Mouse (Mus musculus): ENCODE measurements at regions not wholly inside any gene's neighbourhood (a gene's known extent, or its start where the extent isn't known, plus 50 kb on each side); places are given as distances from the start of the nearest gene placed in this dataset.

DNA sequence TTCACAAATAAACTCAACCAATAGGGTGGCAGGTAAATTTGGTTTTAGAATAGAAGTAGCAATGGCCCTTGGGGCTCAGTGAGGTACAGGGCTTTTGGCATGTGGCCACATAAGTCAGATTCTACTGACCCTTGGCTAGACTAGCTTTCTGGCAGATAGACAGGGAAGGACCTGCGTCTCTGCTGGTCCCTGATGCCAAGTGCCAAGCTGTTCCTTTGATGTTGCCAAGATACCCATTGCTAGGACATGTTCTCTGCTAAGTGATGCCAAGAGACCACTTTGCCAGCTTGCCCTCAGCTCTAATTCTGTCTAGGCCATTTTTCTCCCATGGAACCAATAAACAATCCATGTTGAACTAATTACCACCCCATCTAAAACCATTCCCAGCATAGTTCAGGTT is 110.5 kb upstream of the Adcy1 start:
- DNase-seq (ENCODE audit: low spot score): no peak
- H3K9me3 ChIP-seq (ENCODE audit: control insufficient read depth, low read length): no peaks in the 10 kb centered on the region
- H3K27me3 ChIP-seq (ENCODE audit: control insufficient read depth, insufficient read depth, low read length): no peaks in the 10 kb centered on the region
- no peaks in the 10 kb centered on the region for H3K36me3 ChIP-seq (ENCODE audit: control insufficient read depth, insufficient read depth, low read length)
- no peak overlapping the region for H3K9ac ChIP-seq (ENCODE audit: low read depth, low read length)
- no peak overlapping the region for H3K4me2 ChIP-seq (replicated peaks; ENCODE audit: low read depth, low read length)
- 83% methylated on average over 1 of the region's 1 CpGs for WGBS
- H3K4me1 ChIP-seq (replicated peaks; ENCODE audit: control insufficient read depth, insufficient read depth, low read length): no peaks in the 10 kb centered on the region
- H3K27ac ChIP-seq (ENCODE audit: low read depth, low read length): no peak overlapping the region
- no peak for ATAC-seq (ENCODE audit: low FRiP score)
- no peak overlapping the region for H3K4me3 ChIP-seq (ENCODE audit: low read depth, low read length)

DNA sequence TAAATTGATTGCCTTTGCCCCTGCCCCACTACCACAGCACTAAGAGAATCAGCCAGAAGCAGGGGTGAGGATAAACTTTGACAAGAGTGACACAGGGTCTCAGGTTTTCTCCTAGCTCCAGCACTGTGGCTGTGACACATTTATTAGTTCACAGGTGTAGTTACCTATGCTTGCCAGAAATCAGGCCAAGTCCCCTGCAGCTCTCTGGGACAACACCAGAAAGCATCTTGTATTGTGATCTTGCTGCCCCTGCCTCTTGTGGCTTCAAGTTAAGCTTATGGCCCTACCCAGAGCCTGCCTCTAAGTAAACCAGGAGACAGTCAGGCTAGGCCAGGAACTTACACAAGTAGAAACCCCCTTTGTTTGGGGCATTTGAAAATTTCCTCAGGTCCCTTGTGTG is 111.9 kb upstream of the Adcy1 start:
- no peaks in the 10 kb centered on the region for H3K9me3 ChIP-seq (ENCODE audit: control insufficient read depth, low read length)
- no peak overlapping the region for H3K4me3 ChIP-seq (ENCODE audit: low read depth, low read length)
- no peaks in the 10 kb centered on the region for H3K27me3 ChIP-seq (ENCODE audit: control insufficient read depth, insufficient read depth, low read length)
- DNase-seq (ENCODE audit: low spot score): no peak
- no peak overlapping the region for H3K9ac ChIP-seq (ENCODE audit: low read depth, low read length)
- H3K27ac ChIP-seq (ENCODE audit: low read depth, low read length): no peak overlapping the region
- ATAC-seq (ENCODE audit: low FRiP score): no peak
- H3K4me1 ChIP-seq (replicated peaks; ENCODE audit: control insufficient read depth, insufficient read depth, low read length): no peaks in the 10 kb centered on the region
- no peaks in the 10 kb centered on the region for H3K36me3 ChIP-seq (ENCODE audit: control insufficient read depth, insufficient read depth, low read length)
- H3K4me2 ChIP-seq (replicated peaks; ENCODE audit: low read depth, low read length): no peak overlapping the region

DNA sequence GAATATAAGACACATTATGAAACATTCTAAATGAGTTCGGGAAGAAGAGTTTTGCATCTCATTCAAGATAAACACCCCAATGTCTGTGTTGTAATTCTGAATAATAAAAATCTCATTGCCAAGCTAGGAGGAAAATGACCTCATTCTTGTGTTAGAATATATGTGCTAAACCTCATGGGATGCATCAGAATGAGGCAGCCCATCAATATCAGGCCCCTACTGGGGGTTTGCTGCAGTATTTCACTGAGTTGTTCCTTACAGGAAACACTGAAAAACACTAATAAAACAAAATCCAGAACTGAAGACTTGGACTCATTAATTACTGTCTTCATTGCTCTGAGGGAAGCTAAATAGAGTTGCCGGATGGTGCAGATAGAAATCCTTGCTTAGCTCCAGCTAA is 111.6 kb upstream of the Gm11983 start:
- WGBS: 83% methylated on average over 2 of the region's 2 CpGs
- ATAC-seq (ENCODE audit: low FRiP score) (no peak), DNase-seq (ENCODE audit: low spot score) (no peak)
- Histone ChIP-seq H3K27ac (ENCODE audit: low read depth, low read length) (no peak overlapping the region), H3K9me3 (ENCODE audit: control insufficient read depth, low read length) (no peaks in the 10 kb centered on the region), H3K36me3 (ENCODE audit: control insufficient read depth, insufficient read depth, low read length) (no peaks in the 10 kb centered on the region), H3K9ac (ENCODE audit: low read depth, low read length) (no peak overlapping the region), H3K4me3 (ENCODE audit: low read depth, low read length) (no peak overlapping the region), H3K4me2 (replicated peaks; ENCODE audit: low read depth, low read length) (no peak overlapping the region), H3K4me1 (replicated peaks; ENCODE audit: control insufficient read depth, insufficient read depth, low read length) (no peaks in the 10 kb centered on the region), H3K27me3 (ENCODE audit: control insufficient read depth, insufficient read depth, low read length) (no peaks in the 10 kb centered on the region)

DNA sequence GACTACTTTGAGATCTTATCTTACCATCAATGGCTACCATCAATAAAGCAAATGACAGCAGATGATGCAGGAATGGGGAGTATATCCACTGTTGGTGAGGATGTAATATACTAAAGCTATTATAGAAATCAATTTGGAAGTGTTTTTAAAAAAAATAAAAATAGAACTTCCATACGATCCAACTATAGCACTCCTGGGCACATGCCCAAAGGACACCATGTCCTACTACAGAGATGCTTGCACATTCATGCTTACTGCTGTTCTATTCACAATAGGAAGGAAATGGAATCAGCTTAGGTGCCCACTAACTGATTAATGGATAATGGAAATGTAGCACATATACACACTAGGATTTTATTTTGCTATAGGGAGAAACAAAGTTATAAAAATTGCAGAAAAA is 96.7 kb upstream of the Gm11983 start:
- WGBS: 91% methylated on average over 1 of the region's 1 CpGs
- ATAC-seq (ENCODE audit: low FRiP score) (no peak), DNase-seq (ENCODE audit: low spot score) (no peak)
- Histone ChIP-seq H3K4me1 (replicated peaks; ENCODE audit: control insufficient read depth, insufficient read depth, low read length) (no peaks in the 10 kb centered on the region), H3K36me3 (ENCODE audit: control insufficient read depth, insufficient read depth, low read length) (no peaks in the 10 kb centered on the region), H3K9ac (ENCODE audit: low read depth, low read length) (no peak overlapping the region), H3K4me2 (replicated peaks; ENCODE audit: low read depth, low read length) (no peak overlapping the region), H3K27ac (ENCODE audit: low read depth, low read length) (no peak overlapping the region), H3K27me3 (ENCODE audit: control insufficient read depth, insufficient read depth, low read length) (no peaks in the 10 kb centered on the region), H3K9me3 (ENCODE audit: control insufficient read depth, low read length) (no peaks in the 10 kb centered on the region), H3K4me3 (ENCODE audit: low read depth, low read length) (no peak overlapping the region)

DNA sequence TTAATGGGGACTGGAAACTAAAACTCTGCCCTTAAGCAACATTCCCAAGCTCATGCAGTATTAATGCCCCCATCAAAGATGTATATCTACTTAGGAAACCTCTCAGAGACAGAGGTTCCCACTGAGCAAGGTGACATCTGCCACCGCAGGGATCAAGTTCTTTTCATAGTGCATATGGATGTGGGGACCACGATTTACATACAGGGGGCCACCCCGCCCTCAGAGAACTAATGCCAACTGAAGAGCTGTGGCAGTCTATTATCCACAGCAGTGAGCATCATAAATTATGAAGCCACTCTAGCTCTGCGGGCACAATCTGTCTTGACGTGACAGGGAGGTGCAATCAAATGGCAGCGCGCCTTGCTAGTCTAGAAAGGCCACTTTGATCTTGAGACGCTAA is 88.6 kb upstream of the Gm11983 start:
- H3K36me3 ChIP-seq (ENCODE audit: control insufficient read depth, insufficient read depth, low read length): no peaks in the 10 kb centered on the region
- WGBS: 64% methylated on average over 8 of the region's 8 CpGs
- ATAC-seq (ENCODE audit: low FRiP score): peak; percentile 45; the same call in 1 of the 2 replicates

DNA sequence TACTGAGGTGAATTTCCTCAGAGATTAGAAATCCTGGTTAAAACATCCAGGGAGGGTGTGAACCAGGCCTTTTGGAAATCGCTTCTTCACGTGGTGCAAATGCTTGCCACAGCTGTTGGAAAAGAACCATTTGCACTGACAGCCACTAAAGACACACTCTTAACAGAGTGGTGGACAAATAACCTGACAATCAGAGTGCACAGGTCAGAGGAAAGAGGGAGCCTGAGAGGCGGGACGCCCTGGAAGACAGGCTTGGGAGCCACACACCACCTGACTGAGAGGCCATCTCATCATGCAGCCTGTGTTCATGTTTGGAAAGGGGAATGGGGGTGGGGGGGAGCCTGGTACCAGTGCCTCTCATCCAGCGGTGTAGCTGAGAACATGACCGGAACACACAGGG is 87.0 kb upstream of the Gm11983 start:
- Histone ChIP-seq H3K9me3 (ENCODE audit: control insufficient read depth, low read length) (no peaks in the 10 kb centered on the region), H3K27ac (ENCODE audit: low read depth, low read length) (no peak overlapping the region), H3K9ac (ENCODE audit: low read depth, low read length) (no peak overlapping the region), H3K4me1 (replicated peaks; ENCODE audit: control insufficient read depth, insufficient read depth, low read length) (peaks cover 4% of the 10 kb centered on the region), H3K27me3 (ENCODE audit: control insufficient read depth, insufficient read depth, low read length) (no peaks in the 10 kb centered on the region), H3K36me3 (ENCODE audit: control insufficient read depth, insufficient read depth, low read length) (no peaks in the 10 kb centered on the region), H3K4me2 (replicated peaks; ENCODE audit: low read depth, low read length) (no peak overlapping the region), H3K4me3 (ENCODE audit: low read depth, low read length) (no peak overlapping the region)
- DNase-seq (ENCODE audit: low spot score) (peak; percentile 9), ATAC-seq (ENCODE audit: low FRiP score) (no peak)
- 28% methylated on average over 6 of the region's 6 CpGs for WGBS

More for the DNA sequence above, 88.6 kb upstream of the Gm11983 start:
- DNase-seq (ENCODE audit: low spot score): peak; percentile 7
- Histone ChIP-seq H3K9ac (ENCODE audit: low read depth, low read length) (no peak overlapping the region), H3K9me3 (ENCODE audit: control insufficient read depth, low read length) (no peaks in the 10 kb centered on the region), H3K4me2 (replicated peaks; ENCODE audit: low read depth, low read length) (no peak overlapping the region), H3K4me1 (replicated peaks; ENCODE audit: control insufficient read depth, insufficient read depth, low read length) (peaks cover 4% of the 10 kb centered on the region), H3K4me3 (ENCODE audit: low read depth, low read length) (no peak overlapping the region), H3K27me3 (ENCODE audit: control insufficient read depth, insufficient read depth, low read length) (no peaks in the 10 kb centered on the region), H3K27ac (ENCODE audit: low read depth, low read length) (no peak overlapping the region)

DNA sequence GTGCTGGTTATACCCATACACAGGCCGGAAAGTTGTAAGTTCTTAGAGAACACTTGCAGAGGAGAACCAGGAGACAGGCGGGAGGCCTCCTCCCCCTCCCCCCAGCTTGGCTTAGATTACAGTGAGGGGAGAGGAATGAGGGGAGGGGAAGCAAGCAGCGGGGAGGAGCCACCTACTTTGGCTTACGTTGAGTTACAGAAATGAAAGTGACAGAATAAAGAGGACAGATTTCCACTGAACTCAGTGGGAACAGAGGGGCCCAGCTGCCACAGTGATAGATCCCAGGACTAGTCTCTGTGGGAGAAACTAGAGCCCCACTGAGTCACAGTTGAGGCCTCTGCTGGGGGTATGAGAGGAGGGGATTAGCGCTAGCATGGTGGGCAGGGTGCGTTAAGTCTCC is 86.5 kb upstream of the Gm11983 start:
- Histone ChIP-seq H3K9me3 (ENCODE audit: control insufficient read depth, low read length) (no peaks in the 10 kb centered on the region), H3K27me3 (ENCODE audit: control insufficient read depth, insufficient read depth, low read length) (no peaks in the 10 kb centered on the region), H3K27ac (ENCODE audit: low read depth, low read length) (no peak overlapping the region), H3K4me3 (ENCODE audit: low read depth, low read length) (no peak overlapping the region), H3K4me2 (replicated peaks; ENCODE audit: low read depth, low read length) (no peak overlapping the region), H3K4me1 (replicated peaks; ENCODE audit: control insufficient read depth, insufficient read depth, low read length) (peaks cover 4% of the 10 kb centered on the region), H3K36me3 (ENCODE audit: control insufficient read depth, insufficient read depth, low read length) (no peaks in the 10 kb centered on the region), H3K9ac (ENCODE audit: low read depth, low read length) (no peak overlapping the region)
- peak; percentile 39 for DNase-seq (ENCODE audit: low spot score)
- ATAC-seq (ENCODE audit: low FRiP score): no peak
- WGBS: 19% methylated on average over 6 of the region's 6 CpGs

DNA sequence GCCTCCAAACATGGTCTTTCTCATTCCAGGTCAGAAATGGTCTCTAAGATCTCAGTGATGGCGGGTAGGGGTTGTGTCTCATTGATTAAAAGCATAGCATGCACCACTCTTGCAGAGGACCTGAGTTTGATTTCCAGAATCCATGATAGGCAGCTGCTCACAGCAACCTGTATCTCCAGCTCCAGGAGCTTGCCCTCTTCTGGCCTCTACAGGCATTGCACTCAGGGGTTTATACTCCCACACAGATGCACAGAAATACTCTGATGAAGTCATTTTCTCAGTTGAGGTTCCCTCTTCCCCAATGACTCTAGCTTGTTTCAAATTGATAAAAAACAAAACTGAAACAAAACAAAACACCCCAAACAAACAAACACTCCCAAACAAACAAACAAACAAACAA is 81.1 kb upstream of the Gm11983 start:
- 94% methylated on average over 1 of the region's 1 CpGs for WGBS

DNA sequence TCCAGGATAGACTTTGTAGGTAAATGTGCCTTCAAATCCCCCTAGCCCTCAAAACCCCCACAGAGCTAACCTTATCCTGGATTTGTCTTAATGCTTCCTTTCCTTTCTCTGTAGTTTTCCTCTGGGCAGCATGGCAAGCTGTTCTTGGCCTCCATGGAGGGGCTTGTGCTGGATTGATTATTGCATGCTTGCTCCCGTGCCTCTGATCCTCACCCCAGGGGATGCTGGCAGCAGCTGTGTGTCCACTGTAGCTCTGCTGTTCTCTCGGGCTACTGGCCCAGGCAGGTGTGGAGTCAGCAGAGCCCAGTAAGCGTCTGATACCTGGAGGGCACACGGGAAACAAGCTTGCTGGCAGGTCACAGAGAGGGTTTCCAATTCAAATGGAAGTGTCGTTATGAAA is 68.2 kb upstream of the Gm11983 start:
- Histone ChIP-seq H3K27ac (ENCODE audit: low read depth, low read length) (no peak overlapping the region), H3K4me2 (replicated peaks; ENCODE audit: low read depth, low read length) (no peak overlapping the region), H3K27me3 (ENCODE audit: control insufficient read depth, insufficient read depth, low read length) (no peaks in the 10 kb centered on the region), H3K9ac (ENCODE audit: low read depth, low read length) (no peak overlapping the region), H3K4me1 (replicated peaks; ENCODE audit: control insufficient read depth, insufficient read depth, low read length) (no peaks in the 10 kb centered on the region), H3K9me3 (ENCODE audit: control insufficient read depth, low read length) (no peaks in the 10 kb centered on the region), H3K4me3 (ENCODE audit: low read depth, low read length) (no peak overlapping the region), H3K36me3 (ENCODE audit: control insufficient read depth, insufficient read depth, low read length) (no peaks in the 10 kb centered on the region)
- 43% methylated on average over 5 of the region's 5 CpGs for WGBS
- DNase-seq (ENCODE audit: low spot score) (no peak), ATAC-seq (ENCODE audit: low FRiP score) (no peak)

More for the DNA sequence above, 81.1 kb upstream of the Gm11983 start:
- ATAC-seq (ENCODE audit: low FRiP score) (no peak), DNase-seq (ENCODE audit: low spot score) (no peak)
- Histone ChIP-seq H3K4me2 (replicated peaks; ENCODE audit: low read depth, low read length) (no peak overlapping the region), H3K36me3 (ENCODE audit: control insufficient read depth, insufficient read depth, low read length) (no peaks in the 10 kb centered on the region), H3K4me1 (replicated peaks; ENCODE audit: control insufficient read depth, insufficient read depth, low read length) (no peaks in the 10 kb centered on the region), H3K27ac (ENCODE audit: low read depth, low read length) (no peak overlapping the region), H3K9me3 (ENCODE audit: control insufficient read depth, low read length) (peaks cover 2% of the 10 kb centered on the region; the same call in 1 of the 2 replicates), H3K27me3 (ENCODE audit: control insufficient read depth, insufficient read depth, low read length) (no peaks in the 10 kb centered on the region), H3K4me3 (ENCODE audit: low read depth, low read length) (no peak overlapping the region), H3K9ac (ENCODE audit: low read depth, low read length) (no peak overlapping the region)

Measured in hindbrain, embryonic 11.5 days (tissue).